Mouse (Mus musculus): ENCODE measurements around the gene Epor. TPM values are rescaled to one million over a fixed set of nuclear protein-coding genes. Genes with fewer than 3 reads are reported as not detected.

The Epor gene
- total and polyA plus RNA-seq, 3 experiments, result 1.1 to 2.5 (median 1.4) TPM

DNA sequence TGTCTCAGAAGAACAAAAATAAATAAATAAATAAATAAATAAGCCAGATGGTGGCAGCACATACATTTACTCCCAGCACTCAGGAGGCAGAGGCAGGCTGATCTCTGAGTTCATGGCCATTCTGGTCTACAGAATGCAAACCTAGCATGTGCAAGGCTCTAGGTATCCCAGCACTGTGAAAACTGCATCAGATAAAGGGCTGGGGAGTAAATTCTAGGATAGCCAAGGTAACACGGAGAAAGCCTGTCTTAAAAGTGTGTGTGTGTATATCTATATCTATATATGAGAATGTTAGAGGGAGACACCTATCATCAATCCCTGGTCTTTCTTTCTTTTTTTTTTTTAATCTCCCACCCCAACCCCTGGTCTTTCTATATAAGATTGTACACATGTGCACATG, 37.8 kb downstream of the Epor start:
- no peak for TF ChIP-seq CTCF (IDR thresholded peaks at IDR 0.05)
- WGBS, result 94% methylated on average over 1 of the region's 1 CpGs
- intact Hi-C loops (cut with DNase I), result loop anchor here (2.0 kb wide), 1 partner anchor 29 kb away; the partner anchor contains the start of gene Swsap1

DNA sequence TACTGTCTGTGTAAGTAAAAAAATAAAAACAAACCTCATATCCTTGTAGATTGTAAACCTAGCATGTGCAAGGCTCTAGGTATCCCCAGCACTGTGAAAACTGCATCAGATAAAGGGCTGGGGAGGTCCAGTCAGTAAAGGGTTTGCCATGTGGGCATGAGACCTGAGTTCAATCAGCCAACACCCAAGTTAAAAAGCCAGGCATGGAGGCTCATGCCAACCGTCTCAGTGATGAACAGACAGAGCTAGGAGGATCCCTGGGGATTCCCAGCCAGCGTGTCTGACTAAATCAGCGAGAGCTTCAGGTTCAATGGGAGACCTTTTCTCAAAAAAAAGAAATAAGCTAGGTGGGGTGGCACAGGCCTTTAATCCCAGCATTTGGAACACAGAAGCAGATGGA, 38.3 kb downstream of the Epor start:
- WGBS, result 97% methylated on average over 3 of the region's 3 CpGs
- TF ChIP-seq CTCF (IDR thresholded peaks at IDR 0.05), result no peak
- TF ChIP-seq POLR2A (IDR thresholded peaks at IDR 0.05; ENCODE audit: insufficient read depth, low read depth, low read length), result no peak
- H3K79me2 ChIP-seq (replicated peaks; ENCODE audit: control insufficient read depth, insufficient read depth, low read length), result no peaks in the 10 kb centered on the region
- intact Hi-C loops (cut with DNase I), result loop anchor here (2.0 kb wide), 1 partner anchor 30 kb away; the partner anchor contains the start of gene Swsap1
- H3K27ac ChIP-seq, result no peak overlapping the region
- H3K36me3 ChIP-seq (ENCODE audit: control insufficient read depth, insufficient read depth, low read length), result peaks cover 8% of the 10 kb centered on the region
- no peak overlapping the region for H3K9ac ChIP-seq (ENCODE audit: low read depth, low read length)
- no peak overlapping the region for H3K4me3 ChIP-seq
- no peak for DNase-seq
- H3K27me3 ChIP-seq (ENCODE audit: control insufficient read depth, insufficient read depth, low read length), result no peaks in the 10 kb centered on the region
- H3K4me1 ChIP-seq (ENCODE audit: control insufficient read depth, insufficient read depth, low read length), result peaks cover 21% of the 10 kb centered on the region

More for the DNA sequence above, 37.8 kb downstream of the Epor start:
- no peak overlapping the region for H3K4me3 ChIP-seq
- H3K9ac ChIP-seq (ENCODE audit: low read depth, low read length), result no peak overlapping the region
- H3K79me2 ChIP-seq (replicated peaks; ENCODE audit: control insufficient read depth, insufficient read depth, low read length), result no peaks in the 10 kb centered on the region
- H3K27me3 ChIP-seq (ENCODE audit: control insufficient read depth, insufficient read depth, low read length), result no peaks in the 10 kb centered on the region
- H3K27ac ChIP-seq, result no peak overlapping the region
- peaks cover 8% of the 10 kb centered on the region for H3K36me3 ChIP-seq (ENCODE audit: control insufficient read depth, insufficient read depth, low read length)
- no peak for DNase-seq
- peaks cover 21% of the 10 kb centered on the region for H3K4me1 ChIP-seq (ENCODE audit: control insufficient read depth, insufficient read depth, low read length)

DNA sequence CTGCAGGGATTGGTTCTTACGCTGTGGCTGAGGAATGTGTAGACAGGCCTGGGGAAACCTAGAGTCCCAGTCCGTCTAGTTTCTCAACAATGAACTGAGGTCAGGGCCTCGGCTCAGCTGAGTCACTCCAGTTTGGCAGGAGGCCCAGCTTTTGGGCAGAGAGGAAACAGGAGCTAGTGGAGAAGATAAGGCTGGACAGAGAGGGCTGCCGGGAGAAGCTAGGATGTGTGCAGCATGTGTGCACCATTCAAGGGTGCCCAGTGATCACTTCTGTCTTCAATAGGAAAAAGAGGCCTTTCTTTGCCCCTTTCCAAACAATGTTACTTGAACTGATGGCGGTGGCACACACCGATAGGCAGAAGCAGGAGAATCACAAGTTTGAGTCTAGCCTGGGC, 39.2 kb downstream of the Epor start:
- peak; percentile 90 to 94 for DNase-seq
- peak; percentile 92 for TF ChIP-seq EP300 (IDR thresholded peaks at IDR 0.05; ENCODE audit: insufficient read depth, low read depth, low read length)
- TF ChIP-seq CTCF (IDR thresholded peaks at IDR 0.05), result no peak
- TF ChIP-seq POLR2A (IDR thresholded peaks at IDR 0.05; ENCODE audit: insufficient read depth, low read depth, low read length), result no peak
- Histone ChIP-seq H3K4me1 (ENCODE audit: control insufficient read depth, insufficient read depth, low read length) (peaks cover 21% of the 10 kb centered on the region), H3K36me3 (ENCODE audit: control insufficient read depth, insufficient read depth, low read length) (peaks cover 8% of the 10 kb centered on the region), H3K4me3 (no peak overlapping the region), H3K27ac (peak overlapping the region; percentile 78), H3K9ac (ENCODE audit: low read depth, low read length) (no peak overlapping the region), H3K27me3 (ENCODE audit: control insufficient read depth, insufficient read depth, low read length) (no peaks in the 10 kb centered on the region), H3K79me2 (replicated peaks; ENCODE audit: control insufficient read depth, insufficient read depth, low read length) (no peaks in the 10 kb centered on the region)
- WGBS, result 12% methylated on average over 6 of the region's 6 CpGs
- intact Hi-C loops (cut with DNase I), result loop anchor here (2.0 kb wide), 1 partner anchor 31 kb away; the partner anchor contains the start of gene Swsap1

DNA sequence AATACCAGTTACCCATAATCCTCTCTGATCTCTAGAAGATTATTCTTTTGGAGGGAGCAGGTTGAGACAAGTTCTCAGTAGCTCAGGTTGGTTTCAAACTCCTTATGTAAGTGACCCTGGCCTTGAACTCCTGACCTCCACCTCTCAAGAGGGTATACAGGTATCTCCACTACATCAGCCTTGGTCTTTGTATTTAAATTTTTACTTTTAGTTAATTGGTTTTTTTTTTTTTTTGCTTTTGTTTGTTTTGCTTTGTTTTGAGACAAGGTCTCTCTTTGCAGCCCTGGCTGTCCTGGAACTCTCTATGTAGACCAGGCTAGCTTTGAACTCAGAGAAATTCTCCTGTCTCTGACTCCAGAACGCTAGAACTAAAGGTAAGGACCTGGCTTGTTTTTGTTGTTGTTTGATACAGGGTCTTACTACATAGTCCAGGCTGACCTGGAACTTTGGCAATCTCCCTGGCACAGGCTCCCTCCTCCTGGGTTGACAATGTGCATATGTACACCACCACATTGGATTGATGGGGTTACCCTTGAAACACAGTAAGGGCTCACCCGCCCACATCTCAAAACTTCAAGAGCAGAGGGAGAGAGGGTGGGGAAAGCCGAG, 39.7 kb downstream of the Epor start:
- no peak for DNase-seq
- Histone ChIP-seq H3K4me1 (ENCODE audit: control insufficient read depth, insufficient read depth, low read length) (peaks cover 21% of the 10 kb centered on the region), H3K9ac (ENCODE audit: low read depth, low read length) (no peak overlapping the region), H3K36me3 (ENCODE audit: control insufficient read depth, insufficient read depth, low read length) (peaks cover 8% of the 10 kb centered on the region), H3K27me3 (ENCODE audit: control insufficient read depth, insufficient read depth, low read length) (no peaks in the 10 kb centered on the region), H3K4me3 (no peak overlapping the region), H3K79me2 (replicated peaks; ENCODE audit: control insufficient read depth, insufficient read depth, low read length) (no peaks in the 10 kb centered on the region), H3K27ac (peak overlapping the region; percentile 78)
- intact Hi-C loops (cut with DNase I), result loop anchor here (2.0 kb wide), 1 partner anchor 31 kb away; the partner anchor contains the start of gene Swsap1
- WGBS, result 7% methylated on average over 3 of the region's 3 CpGs
- no peak for TF ChIP-seq EP300 (IDR thresholded peaks at IDR 0.05; ENCODE audit: insufficient read depth, low read depth, low read length)
- no peak for TF ChIP-seq CTCF (IDR thresholded peaks at IDR 0.05)
- TF ChIP-seq POLR2A (IDR thresholded peaks at IDR 0.05; ENCODE audit: insufficient read depth, low read depth, low read length), result no peak

DNA sequence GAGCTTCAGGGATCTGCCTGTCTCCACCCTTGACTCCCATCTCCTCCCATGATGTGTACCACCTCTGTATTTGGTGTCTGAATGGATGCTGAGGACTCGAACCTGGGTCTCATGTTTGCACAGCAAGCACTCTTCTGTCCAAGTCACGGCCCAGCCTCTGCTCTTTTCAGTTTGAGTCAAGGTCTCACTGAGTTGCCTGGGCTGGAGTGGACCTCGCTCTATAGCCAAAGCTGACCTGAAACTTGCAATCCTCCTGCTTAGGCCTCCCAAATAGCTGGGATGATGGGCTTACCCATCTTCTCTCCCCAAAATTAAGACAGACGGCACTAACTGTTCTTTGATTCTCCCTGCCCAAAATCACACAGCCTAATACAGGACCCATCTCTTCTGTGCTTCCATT, 40.3 kb downstream of the Epor start:
- 89% methylated on average over 4 of the region's 4 CpGs for WGBS
- Histone ChIP-seq H3K27me3 (ENCODE audit: control insufficient read depth, insufficient read depth, low read length) (no peaks in the 10 kb centered on the region), H3K36me3 (ENCODE audit: control insufficient read depth, insufficient read depth, low read length) (peaks cover 8% of the 10 kb centered on the region), H3K4me1 (ENCODE audit: control insufficient read depth, insufficient read depth, low read length) (peaks cover 21% of the 10 kb centered on the region), H3K9ac (ENCODE audit: low read depth, low read length) (no peak overlapping the region), H3K79me2 (replicated peaks; ENCODE audit: control insufficient read depth, insufficient read depth, low read length) (no peaks in the 10 kb centered on the region), H3K4me3 (no peak overlapping the region), H3K27ac (peak overlapping the region; percentile 78)
- no peak for DNase-seq
- TF ChIP-seq CTCF (IDR thresholded peaks at IDR 0.05) (no peak), POLR2A (IDR thresholded peaks at IDR 0.05; ENCODE audit: insufficient read depth, low read depth, low read length) (no peak), EP300 (IDR thresholded peaks at IDR 0.05; ENCODE audit: insufficient read depth, low read depth, low read length) (no peak)
- intact Hi-C loops (cut with DNase I), result no loop called here

DNA sequence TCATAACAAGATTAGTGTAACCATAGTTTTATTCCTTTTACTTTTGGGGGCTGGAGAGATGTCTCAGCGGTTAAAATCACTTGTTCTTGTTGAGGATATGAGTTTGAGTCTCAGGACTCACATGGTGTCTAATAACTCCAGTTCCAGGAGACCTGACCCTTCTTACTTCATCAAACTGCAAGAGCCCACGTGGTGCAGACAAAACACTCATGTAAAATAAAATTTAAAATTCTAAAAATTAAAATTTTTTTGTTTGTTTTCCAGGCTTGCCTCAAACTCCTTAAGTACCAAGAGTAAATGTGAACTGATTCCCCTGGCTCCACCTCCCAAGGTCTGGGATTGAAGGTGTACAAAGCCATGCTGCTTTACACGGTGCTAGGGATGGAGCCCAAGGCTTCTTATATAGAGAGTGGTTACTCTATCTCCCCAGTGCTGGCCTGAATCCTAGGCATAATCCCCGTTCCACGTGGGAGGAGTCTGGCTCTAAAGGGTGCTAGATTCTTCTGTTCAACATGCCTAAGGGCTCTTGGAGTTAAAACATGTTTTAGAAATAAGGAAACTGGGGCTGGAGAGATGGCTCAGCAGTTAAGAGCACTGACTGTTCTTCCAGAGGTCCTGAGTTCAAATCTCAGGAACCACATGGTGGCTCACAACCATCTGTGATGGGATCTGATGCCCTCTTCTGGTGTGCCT, 44.5 kb downstream of the Epor start:
- DNase-seq, result no peak
- Histone ChIP-seq H3K27me3 (ENCODE audit: control insufficient read depth, insufficient read depth, low read length) (no peaks in the 10 kb centered on the region), H3K9ac (ENCODE audit: low read depth, low read length) (no peak overlapping the region), H3K4me3 (peak overlapping the region; percentile 70), H3K36me3 (ENCODE audit: control insufficient read depth, insufficient read depth, low read length) (peaks cover 3% of the 10 kb centered on the region; the same call in 1 of the 2 replicates), H3K79me2 (replicated peaks; ENCODE audit: control insufficient read depth, insufficient read depth, low read length) (no peaks in the 10 kb centered on the region), H3K27ac (peak overlapping the region; percentile 60; the same call in 1 of the 2 replicates), H3K4me1 (ENCODE audit: control insufficient read depth, insufficient read depth, low read length) (peaks cover 7% of the 10 kb centered on the region)
- intact Hi-C loops (cut with DNase I), result no loop called here
- TF ChIP-seq POLR2A (IDR thresholded peaks at IDR 0.05; ENCODE audit: insufficient read depth, low read depth, low read length), result no peak
- no peak for TF ChIP-seq CTCF (IDR thresholded peaks at IDR 0.05)
- TF ChIP-seq EP300 (IDR thresholded peaks at IDR 0.05; ENCODE audit: insufficient read depth, low read depth, low read length), result no peak
- 21% methylated on average over 5 of the region's 5 CpGs for WGBS
